Mouse (Mus musculus) bone marrow, adult 2 months (tissue): ENCODE measurements around the gene B4galt3. TPM values are rescaled to one million over a fixed set of nuclear protein-coding genes. Genes with fewer than 3 reads are reported as not detected.
"Not testable (repeated sequence)": the region's sequence is repeated elsewhere in the genome, so short reads cannot be mapped to it uniquely, and the experiment has no call there.

Source experiments
- H3K27ac ChIP-seq: fragments of 200-500 bp; 2 replicates; pipeline ENCODE4 v1.5.1; 2012; ENCODE audit warnings: low read depth, mild to moderate bottlenecking, control low read depth, inconsistent platforms, low read length; ENCODE audit not compliant: control insufficient read depth, poor library complexity, insufficient read depth
- H3K4me1 ChIP-seq: fragments of 200-500 bp; 2 replicates; pipeline ENCODE4 v1.6.1; 2011; ENCODE audit warnings: low read length; ENCODE audit not compliant: control insufficient read depth, insufficient read depth
- H3K4me3 ChIP-seq: fragments of 200-500 bp; replicated peaks from 2 replicates; pipeline ENCODE3; 2011; ENCODE audit warnings: mild to moderate bottlenecking, low read depth, low read length, control low read depth; ENCODE audit not compliant: control insufficient read depth
- CTCF ChIP-seq: fragments of 200-500 bp; IDR thresholded peaks from 2 replicates; pipeline ENCODE4 v1.5.1; 2011; ENCODE audit warnings: low read length, control low read depth; ENCODE audit not compliant: control insufficient read depth, insufficient read depth
- POLR2A ChIP-seq: fragments of 200-500 bp; IDR thresholded peaks from 2 replicates; pipeline ENCODE4 v1.6.1; 2011; ENCODE audit warnings: low read depth, mild to moderate bottlenecking, control low read depth, low read length, borderline replicate concordance; ENCODE audit not compliant: control insufficient read depth
- WGBS: fragments of 180-500 bp; shearing (Covaris S2); methylation state at CpG from one replicate; pipeline ENCODE4 v1.1.7; 2018; 5-methylcytosine and 5-hydroxymethylcytosine counted together
- polyA plus RNA-seq: library from polyadenylated mRNA; stranded (reverse); fragments of >200 nt; gene quantifications from 2 replicates; pipeline ENCODE4 v1.2.4, GENCODE M21; 2011; ENCODE audit warnings: low replicate concordance; ENCODE audit not compliant: missing spikeins, insufficient read depth, insufficient read length

The B4galt3 gene
- polyA plus RNA-seq, 1 experiment: 67.5 TPM

DNA sequence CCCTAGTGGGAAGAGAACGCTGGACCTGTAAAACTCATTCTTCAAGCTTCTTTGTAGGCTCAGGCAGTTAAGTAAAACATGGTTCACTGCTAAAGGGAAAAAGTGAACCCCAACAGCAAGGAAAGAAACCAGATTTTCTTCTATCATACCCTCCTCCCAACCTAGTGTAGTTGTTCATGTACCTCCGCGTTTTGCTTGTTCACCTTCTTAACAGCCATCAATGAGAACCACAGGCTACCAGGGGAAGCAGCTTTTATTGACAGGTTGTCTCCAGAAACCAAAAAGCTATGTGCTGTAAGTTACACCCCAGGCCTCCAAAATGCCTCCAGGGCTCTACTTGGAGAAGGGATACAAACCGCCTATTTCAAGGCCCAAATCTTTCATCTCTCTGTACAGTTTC is 18.2 kb downstream of the B4galt3 start:
- peak overlapping the region; percentile 50 for H3K4me3 ChIP-seq
- peaks cover 3% of the 10 kb centered on the region for H3K4me1 ChIP-seq
- WGBS: 63% methylated on average over 4 of the region's 4 CpGs
- H3K27ac ChIP-seq: no peak overlapping the region
- TF ChIP-seq POLR2A (no peak), CTCF (no peak)

DNA sequence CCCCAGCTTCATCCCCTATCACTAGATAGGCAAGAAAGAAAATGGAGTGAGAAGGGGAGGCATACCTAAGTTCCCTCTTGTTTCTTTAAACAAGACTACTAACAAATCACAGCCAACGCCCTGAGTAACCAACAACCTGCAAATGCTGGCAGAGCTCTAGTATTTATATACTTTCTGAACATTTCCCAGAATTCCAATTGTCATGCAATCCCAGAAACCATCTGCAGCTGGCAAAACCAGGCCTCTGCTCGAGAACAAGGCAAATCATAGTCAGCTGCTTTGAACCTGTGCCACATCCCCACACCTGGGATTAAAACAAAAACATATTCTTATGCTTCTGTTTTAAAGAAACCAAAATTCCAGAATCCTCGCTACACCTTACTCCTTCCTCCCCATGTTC is 23.2 kb downstream of the B4galt3 start:
- WGBS: 81% methylated on average over 3 of the region's 3 CpGs
- H3K4me3 ChIP-seq: no peak overlapping the region
- peaks cover 1% of the 10 kb centered on the region; the same call in 1 of the 2 replicates for H3K4me1 ChIP-seq
- TF ChIP-seq POLR2A (no peak), CTCF (no peak)
- no peak overlapping the region for H3K27ac ChIP-seq

DNA sequence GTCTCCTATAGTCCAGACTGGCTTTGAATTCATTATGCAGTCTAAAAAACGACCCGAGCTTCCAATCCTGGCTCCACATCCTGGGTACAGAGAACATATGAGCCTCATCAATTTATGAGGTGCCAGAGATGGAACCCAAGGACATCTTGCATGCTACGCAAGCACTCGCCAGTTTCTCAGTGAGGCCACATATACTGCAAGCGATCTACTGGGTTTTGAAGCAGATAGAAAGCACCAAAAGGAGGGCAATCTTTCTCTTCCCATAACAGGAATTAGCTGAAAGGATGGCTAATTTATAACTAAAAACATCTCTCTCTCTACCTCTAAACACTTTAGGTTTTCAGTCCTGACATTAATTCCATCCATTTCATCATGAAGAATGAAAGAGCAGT is 23.8 kb downstream of the B4galt3 start:
- WGBS: 38% methylated on average over 5 of the region's 5 CpGs
- TF ChIP-seq CTCF (no peak), POLR2A (no peak)
- Histone ChIP-seq H3K27ac (no peak overlapping the region), H3K4me3 (peak overlapping the region; percentile 99), H3K4me1 (peaks cover 1% of the 10 kb centered on the region; the same call in 1 of the 2 replicates)

DNA sequence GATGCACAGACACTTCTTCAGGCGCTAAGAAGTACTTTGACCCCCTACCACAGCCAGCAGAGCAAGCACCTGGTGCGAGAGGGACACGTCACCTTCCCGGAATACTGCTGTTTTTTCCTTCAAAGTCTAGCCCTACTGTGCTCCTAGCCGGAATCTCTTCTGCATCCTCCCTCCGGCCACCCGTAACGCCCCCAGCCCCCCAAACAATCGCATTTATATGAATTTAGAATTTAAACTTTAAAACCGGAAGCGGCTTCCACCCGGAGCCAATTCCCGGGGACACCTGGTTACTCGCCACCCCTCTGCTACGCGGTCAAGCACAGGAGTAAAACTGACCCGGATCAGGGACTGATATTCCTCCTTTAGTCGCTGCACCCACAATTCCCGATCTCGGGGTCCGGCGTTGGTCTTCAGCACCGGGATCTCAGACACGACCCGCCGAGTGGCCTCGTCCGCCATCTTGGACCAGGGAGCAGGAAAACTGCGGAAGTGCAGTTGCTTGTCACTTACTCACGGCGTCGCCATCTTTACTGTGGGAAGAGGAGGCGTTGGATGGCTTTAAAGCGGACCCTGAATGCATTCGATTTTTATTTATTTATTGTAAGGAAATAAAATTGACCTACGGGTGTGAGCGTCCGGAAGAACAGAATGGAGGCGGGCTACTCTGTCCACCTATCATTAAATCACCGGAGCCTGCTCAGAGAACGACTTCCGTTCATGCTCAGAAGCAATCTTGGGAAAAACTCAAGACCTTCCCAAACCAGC is 24.4 kb downstream of the B4galt3 start, which contains the start of gene Ufc1:
TSS of gene Ufc1 (minus strand) at position 727 of the 765 bp plus-strand sequence.
- Histone ChIP-seq H3K4me1 (peaks cover 1% of the 10 kb centered on the region; the same call in 1 of the 2 replicates), H3K27ac (peak within 1 kb of the TSS; percentile 94), H3K4me3 (peak within 1 kb of the TSS; percentile 99)
- WGBS: under 1% methylated on average over 42 of the region's 42 CpGs
- TF ChIP-seq CTCF (no peak), POLR2A (peak; percentile 66; the same call in 1 of the 2 replicates)

DNA sequence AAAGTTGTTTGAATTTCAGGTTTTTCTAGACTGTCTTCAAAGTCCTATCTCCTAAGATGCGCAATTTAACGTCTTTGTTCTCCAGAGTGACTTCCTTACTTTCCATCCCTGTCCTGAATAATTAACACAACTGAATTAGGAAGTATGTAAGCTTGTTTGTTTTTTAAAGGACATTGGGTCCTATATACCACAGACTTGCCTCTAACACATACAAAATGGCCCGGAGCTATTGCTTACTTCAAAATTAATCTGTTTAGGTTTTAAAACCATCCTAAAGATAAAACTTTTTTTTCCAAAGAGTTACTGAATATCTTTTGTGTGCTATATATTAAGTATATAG is 24.9 kb downstream of the B4galt3 start:
- no peak for TF ChIP-seq CTCF
- TF ChIP-seq POLR2A: no peak
- Histone ChIP-seq H3K4me1 (peaks cover 1% of the 10 kb centered on the region; the same call in 1 of the 2 replicates), H3K27ac (no peak overlapping the region), H3K4me3 (peak overlapping the region; percentile 99)
- 9% methylated on average over 3 of the region's 3 CpGs for WGBS

DNA sequence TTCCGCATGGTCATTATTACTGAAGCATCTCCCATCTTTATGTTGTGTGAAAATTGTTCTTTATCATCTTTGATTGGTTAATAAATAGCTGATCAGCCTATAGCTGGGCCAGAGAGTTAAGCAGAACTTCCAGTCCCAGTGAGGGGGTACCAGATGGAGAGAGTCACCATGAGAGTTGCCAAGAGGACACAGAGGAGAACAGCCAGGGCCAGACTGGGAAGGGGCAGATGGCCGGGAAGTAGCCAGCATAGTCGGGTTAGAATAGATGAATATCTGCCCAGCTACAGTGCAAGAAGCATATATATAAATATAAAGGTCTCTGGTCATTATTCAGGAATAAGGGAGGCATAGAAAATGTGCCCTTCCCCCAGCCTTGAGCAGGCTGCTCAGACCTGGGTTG is 28.1 kb downstream of the B4galt3 start:
- Histone ChIP-seq H3K27ac (no peak overlapping the region), H3K4me1 (peaks cover 1% of the 10 kb centered on the region; the same call in 1 of the 2 replicates), H3K4me3 (no peak overlapping the region)
- 82% methylated on average over 3 of the region's 3 CpGs for WGBS
- TF ChIP-seq POLR2A (no peak), CTCF (no peak)

DNA sequence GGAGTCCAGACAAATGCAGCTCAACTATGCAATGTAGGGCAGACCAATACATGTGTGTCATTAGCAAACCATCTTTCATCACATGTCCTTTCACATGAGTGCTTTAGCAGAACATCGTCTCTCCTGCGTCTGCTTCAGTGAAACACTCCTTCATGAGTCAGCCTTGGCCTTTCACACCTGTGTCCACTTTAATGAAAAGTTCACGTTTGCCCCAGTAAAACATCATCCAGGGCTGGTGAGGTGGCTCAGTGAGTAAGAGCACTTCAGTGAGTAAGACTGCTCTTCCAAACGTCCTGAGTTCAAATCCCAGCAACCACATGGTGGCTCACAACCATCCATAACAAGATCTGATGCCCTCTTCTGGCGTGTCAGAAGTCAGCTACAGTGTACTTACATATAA is 36.0 kb downstream of the B4galt3 start:
- H3K27ac ChIP-seq, H3K4me3 ChIP-seq, H3K4me1 ChIP-seq: not testable (repeated sequence)
- 69% methylated on average over 5 of the region's 5 CpGs for WGBS

DNA sequence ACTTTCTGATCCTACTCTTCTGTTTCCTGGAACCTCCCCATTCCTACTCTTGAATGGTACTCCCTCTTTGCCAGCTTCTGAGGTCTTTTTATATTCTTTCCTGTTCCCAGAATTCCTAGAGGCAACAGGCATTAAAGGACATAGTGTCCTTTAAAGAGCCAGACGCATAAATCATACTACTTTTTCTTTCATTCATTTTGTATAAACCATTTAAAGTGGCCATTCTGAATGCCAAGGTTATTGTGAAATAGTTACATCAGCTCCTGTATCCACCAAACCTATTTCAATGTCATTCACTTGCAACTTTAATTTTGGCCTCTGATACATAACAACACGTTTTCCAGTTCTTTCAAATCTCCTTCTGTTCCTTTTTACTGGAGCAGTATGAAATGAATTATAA is 39.2 kb downstream of the B4galt3 start:
- TF ChIP-seq POLR2A (no peak), CTCF (no peak)

DNA sequence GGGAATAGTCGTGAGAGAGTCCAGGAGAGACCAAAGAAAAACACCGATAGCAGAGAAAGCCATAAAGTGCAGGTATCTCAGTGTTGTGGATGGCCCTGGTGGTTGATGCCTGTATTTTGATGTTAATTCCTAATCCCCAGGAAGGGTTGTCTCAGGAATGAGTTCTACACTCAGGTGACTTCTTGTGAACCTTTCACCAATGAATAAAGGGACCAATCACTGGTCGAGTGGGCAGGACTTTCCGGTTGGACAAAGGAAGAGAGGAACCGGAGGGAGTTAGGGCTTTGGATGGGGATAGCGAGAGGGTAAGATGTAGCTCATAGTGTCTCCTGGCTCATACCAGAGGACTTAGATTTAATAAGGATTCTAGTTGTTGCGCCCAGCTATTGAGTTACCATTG is 49.6 kb downstream of the B4galt3 start:
- 47% methylated on average over 7 of the region's 7 CpGs for WGBS
- Histone ChIP-seq H3K4me3 (no peak overlapping the region), H3K4me1 (no peaks in the 10 kb centered on the region), H3K27ac (no peak overlapping the region)
- TF ChIP-seq CTCF (no peak), POLR2A (no peak)

More for the DNA sequence above, 39.2 kb downstream of the B4galt3 start:
- H3K4me3 ChIP-seq: no peak overlapping the region
- no peaks in the 10 kb centered on the region for H3K4me1 ChIP-seq
- 46% methylated on average over 2 of the region's 2 CpGs for WGBS
- H3K27ac ChIP-seq: no peak overlapping the region
